Mouse (Mus musculus) large intestine, adult 2 months (tissue): ENCODE data around the gene Dnah12. TPM values are rescaled to one million over a fixed set of nuclear protein-coding genes. Genes with fewer than 3 reads are reported as not detected.
"Not testable (repeated sequence)": the region's sequence is repeated elsewhere in the genome, so short reads cannot be mapped to it uniquely, and the experiment has no call there.

Source experiments
- DNase-seq: peaks from one replicate; pipeline ENCODE4 v3.0.0-alpha.2; 2012; ENCODE audit warnings: low read depth, low spot score
- WGBS: fragments of 180-500 bp; shearing (Covaris S2); methylation state at CpG from one replicate; pipeline ENCODE4 v1.1.7; 2018; 5-methylcytosine and 5-hydroxymethylcytosine counted together
- polyA plus RNA-seq: library from polyadenylated mRNA; depleted of rRNA; stranded (reverse); fragments of >200 nt; gene quantifications from 2 replicates; pipeline ENCODE4 v1.2.3, GENCODE M21; 2012

Gene Dnah12
- polyA plus RNA-seq, 1 experiment, result not detected

GRCm38 (mm10) chr14:26697912-26698311 is 4.8 kb downstream of the Dnah12 start:
- no peak for DNase-seq

GRCm38 (mm10) chr14:26705246-26705645 is 12.2 kb downstream of the Dnah12 start:
- whole genome bisulfite sequencing, result 85% methylated on average over 5 of the region's 5 CpGs
- not testable (repeated sequence) for DNase-seq

GRCm38 (mm10) chr14:26719696-26720095 is 26.6 kb downstream of the Dnah12 start:
- WGBS, result 38% methylated on average over 2 of the region's 2 CpGs
- not testable (repeated sequence) for DNase-seq

GRCm38 (mm10) chr14:26724898-26725297 is 31.8 kb downstream of the Dnah12 start:
- 81% methylated on average over 3 of the region's 3 CpGs for WGBS

GRCm38 (mm10) chr14:26758566-26758965 is 65.5 kb downstream of the Dnah12 start:
- DNase-seq, result no peak
- 52% methylated on average over 8 of the region's 8 CpGs for WGBS

More at GRCm38 (mm10) chr14:26724898-26725297, 31.8 kb downstream of the Dnah12 start:
- DNase-seq, result no peak

- WGBS, result 54% methylated on average over 6 of the region's 6 CpGs
- no peak for DNase-seq
These were observed 71.8 kb downstream of the Dnah12 start for GRCm38 (mm10) chr14:26764827-26765226.

GRCm38 (mm10) chr14:26768195-26768594 is 75.1 kb downstream of the Dnah12 start:
- no peak for DNase-seq
- 67% methylated on average over 4 of the region's 4 CpGs for WGBS

GRCm38 (mm10) chr14:26773536-26773935 is 80.5 kb downstream of the Dnah12 start:
- 66% methylated on average over 4 of the region's 4 CpGs for WGBS
- no peak for DNase-seq

GRCm38 (mm10) chr14:26783731-26784130 is 90.7 kb downstream of the Dnah12 start:
- DNase-seq, result no peak
- 48% methylated on average over 4 of the region's 4 CpGs for WGBS

- no peak for DNase-seq
- 48% methylated on average over 4 of the region's 4 CpGs for WGBS
These were observed 92.6 kb downstream of the Dnah12 start for GRCm38 (mm10) chr14:26785695-26786094.

- no peak for DNase-seq
- 71% methylated on average over 2 of the region's 2 CpGs for WGBS
These were observed 101.4 kb downstream of the Dnah12 start for GRCm38 (mm10) chr14:26794431-26794830.

GRCm38 (mm10) chr14:26798330-26798729 is 105.3 kb downstream of the Dnah12 start:
- WGBS, result 84% methylated on average over 3 of the region's 3 CpGs
- DNase-seq, result no peak

GRCm38 (mm10) chr14:26799286-26799685 is 106.2 kb downstream of the Dnah12 start:
- DNase-seq, result no peak
- WGBS, result 70% methylated on average over 3 of the region's 3 CpGs

GRCm38 (mm10) chr14:26805500-26805899 is 112.4 kb downstream of the Dnah12 start:
- DNase-seq, result no peak
- 70% methylated on average over 7 of the region's 7 CpGs for WGBS

- DNase-seq, result no peak
- WGBS, result 72% methylated on average over 11 of the region's 11 CpGs
These were observed 119.7 kb downstream of the Dnah12 start for GRCm38 (mm10) chr14:26812734-26813133.

GRCm38 (mm10) chr14:26813871-26814270 is 120.8 kb downstream of the Dnah12 start:
- WGBS, result 85% methylated on average over 2 of the region's 2 CpGs
- no peak for DNase-seq

- no peak for DNase-seq
- 55% methylated on average over 3 of the region's 3 CpGs for WGBS
These were observed 121.8 kb downstream of the Dnah12 start for GRCm38 (mm10) chr14:26814908-26815307.

- no peak for DNase-seq
- WGBS, result 69% methylated on average over 4 of the region's 4 CpGs
These were observed 123.7 kb downstream of the Dnah12 start for GRCm38 (mm10) chr14:26816785-26817184.

GRCm38 (mm10) chr14:26826020-26826419 is 132.9 kb downstream of the Dnah12 start:
- no peak for DNase-seq
- WGBS, result 67% methylated on average over 2 of the region's 2 CpGs

GRCm38 (mm10) chr14:26853053-26853452 is 160.0 kb downstream of the Dnah12 start:
- DNase-seq, result no peak
- whole genome bisulfite sequencing, result 75% methylated on average over 8 of the region's 8 CpGs

GRCm38 (mm10) chr14:26854066-26854465 is 161.0 kb downstream of the Dnah12 start:
- no peak for DNase-seq
- WGBS, result 74% methylated on average over 2 of the region's 2 CpGs

GRCm38 (mm10) chr14:26858364-26858763 is 165.3 kb downstream of the Dnah12 start:
- no peak for DNase-seq
- 39% methylated on average over 2 of the region's 2 CpGs for WGBS
